Mouse (Mus musculus) forebrain, embryonic 13.5 days (tissue): ENCODE measurements at regions not wholly inside any gene's neighbourhood (a gene's known extent, or its start where the extent isn't known, plus 50 kb on each side); places are given as distances from the start of the nearest gene placed in this dataset.

Source experiments
- ATAC-seq: fragments of 200-750 bp; cut with Nextera tagmentation; 2 replicates; pipeline ENCODE4 v1.8.0; 2017
- H3K27ac ChIP-seq: fragments of 300-500 bp; sonication (generic); 2 replicates; pipeline ENCODE4 v1.5.1; 2015; ENCODE audit warnings: inconsistent platforms, mild to moderate bottlenecking, moderate library complexity
- H3K27me3 ChIP-seq: fragments of 300-500 bp; sonication (generic); 2 replicates; pipeline ENCODE4 v1.6.1; 2015; ENCODE audit warnings: mild to moderate bottlenecking, inconsistent platforms
- H3K36me3 ChIP-seq: fragments of 300-500 bp; sonication (generic); 2 replicates; pipeline ENCODE4 v1.6.1; 2015; ENCODE audit warnings: mild to moderate bottlenecking, inconsistent platforms; ENCODE audit not compliant: poor library complexity, severe bottlenecking
- H3K4me1 ChIP-seq: fragments of 300-500 bp; sonication (generic); 2 replicates; pipeline ENCODE4 v1.6.1; 2015; ENCODE audit warnings: inconsistent platforms
- H3K4me2 ChIP-seq: fragments of 300-500 bp; sonication (generic); 2 replicates; pipeline ENCODE4 v1.6.1; 2015; ENCODE audit warnings: inconsistent platforms, mild to moderate bottlenecking, moderate library complexity
- H3K4me3 ChIP-seq: fragments of 300-500 bp; sonication (generic); 2 replicates; pipeline ENCODE4 v1.5.1; 2015; ENCODE audit warnings: mild to moderate bottlenecking, inconsistent platforms
- H3K9ac ChIP-seq: fragments of 300-500 bp; sonication (generic); 2 replicates; pipeline ENCODE4 v1.6.1; 2015; ENCODE audit warnings: mild to moderate bottlenecking, inconsistent platforms
- H3K9me3 ChIP-seq: fragments of 300-500 bp; sonication (generic); replicated peaks from 2 replicates; pipeline ENCODE4 v1.6.1; 2016; ENCODE audit warnings: inconsistent platforms
- WGBS: fragments of 180-500 bp; shearing (Covaris S2); methylation state at CpG from one replicate; pipeline ENCODE4 v1.1.7; 2015; 5-methylcytosine and 5-hydroxymethylcytosine counted together

DNA sequence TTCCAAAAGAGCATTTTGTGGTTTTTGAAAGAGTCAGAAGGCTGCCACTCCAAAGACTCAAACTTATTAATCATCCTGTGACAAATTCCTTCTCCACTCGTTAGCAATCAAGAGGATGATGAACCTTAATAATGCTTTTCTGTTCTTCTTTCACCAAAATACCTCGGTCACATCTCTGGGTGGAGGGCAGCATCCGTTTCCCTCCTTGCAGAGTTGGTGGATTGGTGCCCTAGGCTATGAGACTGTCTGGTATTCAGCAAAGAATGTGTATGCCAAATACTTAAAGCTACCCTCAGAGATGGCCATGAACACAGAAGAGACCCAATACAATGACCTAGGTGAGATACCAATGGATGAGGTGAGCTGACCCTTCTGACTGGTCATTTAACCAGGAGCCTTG, 226.6 kb downstream of the Agtpbp1 start:
- WGBS, result 63% methylated on average over 3 of the region's 3 CpGs

DNA sequence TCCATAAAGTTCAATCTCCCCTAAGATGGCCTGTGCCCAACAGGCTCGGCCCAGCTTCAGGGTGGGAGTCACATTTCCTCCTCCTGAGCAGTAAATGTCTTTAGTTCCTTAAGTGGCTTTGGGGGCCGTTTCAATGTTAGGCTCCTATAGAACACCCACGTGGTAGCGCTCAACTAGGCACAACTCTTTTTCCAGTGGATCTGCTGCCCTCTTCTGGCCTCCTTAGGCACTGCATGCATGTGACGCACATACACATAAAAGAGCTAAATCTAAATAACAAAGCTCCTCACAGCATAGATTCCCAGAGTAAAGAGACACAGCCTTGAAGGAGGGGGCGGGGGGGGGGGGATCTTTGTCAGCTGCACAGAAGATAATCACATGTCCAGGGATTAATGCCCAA, 233.6 kb downstream of the Agtpbp1 start:
- no peak for ATAC-seq
- no peaks in the 10 kb centered on the region for H3K9me3 ChIP-seq
- H3K36me3 ChIP-seq, result no peaks in the 10 kb centered on the region
- WGBS, result 59% methylated on average over 6 of the region's 6 CpGs
- no peak overlapping the region for H3K27ac ChIP-seq
- H3K9ac ChIP-seq, result no peak overlapping the region
- H3K4me2 ChIP-seq, result no peak overlapping the region
- H3K27me3 ChIP-seq, result no peaks in the 10 kb centered on the region
- no peaks in the 10 kb centered on the region for H3K4me1 ChIP-seq
- H3K4me3 ChIP-seq, result no peak overlapping the region

More for the DNA sequence above, 226.6 kb downstream of the Agtpbp1 start:
- Histone ChIP-seq H3K4me3 (no peak overlapping the region), H3K9me3 (no peaks in the 10 kb centered on the region), H3K36me3 (no peaks in the 10 kb centered on the region), H3K27me3 (no peaks in the 10 kb centered on the region), H3K4me1 (no peaks in the 10 kb centered on the region), H3K27ac (no peak overlapping the region), H3K4me2 (no peak overlapping the region), H3K9ac (no peak overlapping the region)
- ATAC-seq, result no peak

GRCm38 (mm10) chr13:59350613-59351150, 234.3 kb downstream of the Agtpbp1 start:
- WGBS, result 78% methylated on average over 7 of the region's 7 CpGs
- Histone ChIP-seq H3K9ac (no peak overlapping the region), H3K9me3 (no peaks in the 10 kb centered on the region), H3K4me1 (no peaks in the 10 kb centered on the region), H3K4me3 (no peak overlapping the region), H3K27ac (no peak overlapping the region), H3K4me2 (no peak overlapping the region), H3K36me3 (no peaks in the 10 kb centered on the region), H3K27me3 (no peaks in the 10 kb centered on the region)
- no peak for ATAC-seq

GRCm38 (mm10) chr13:59348510-59348909, 236.5 kb downstream of the Agtpbp1 start:
- no peak for ATAC-seq
- H3K4me1 ChIP-seq, result no peaks in the 10 kb centered on the region
- no peak overlapping the region for H3K4me3 ChIP-seq
- H3K4me2 ChIP-seq, result no peak overlapping the region
- H3K9me3 ChIP-seq, result no peaks in the 10 kb centered on the region
- no peaks in the 10 kb centered on the region for H3K27me3 ChIP-seq
- no peak overlapping the region for H3K9ac ChIP-seq
- no peak overlapping the region for H3K27ac ChIP-seq
- no peaks in the 10 kb centered on the region for H3K36me3 ChIP-seq

- ATAC-seq, result no peak
- Histone ChIP-seq H3K4me1 (no peaks in the 10 kb centered on the region), H3K9ac (no peak overlapping the region), H3K4me2 (no peak overlapping the region), H3K27ac (no peak overlapping the region), H3K9me3 (no peaks in the 10 kb centered on the region), H3K27me3 (no peaks in the 10 kb centered on the region), H3K36me3 (no peaks in the 10 kb centered on the region), H3K4me3 (no peak overlapping the region)
- 88% methylated on average over 13 of the region's 13 CpGs for WGBS
Measured at GRCm38 (mm10) chr13:59341871-59342270, 243.2 kb downstream of the Agtpbp1 start.

DNA sequence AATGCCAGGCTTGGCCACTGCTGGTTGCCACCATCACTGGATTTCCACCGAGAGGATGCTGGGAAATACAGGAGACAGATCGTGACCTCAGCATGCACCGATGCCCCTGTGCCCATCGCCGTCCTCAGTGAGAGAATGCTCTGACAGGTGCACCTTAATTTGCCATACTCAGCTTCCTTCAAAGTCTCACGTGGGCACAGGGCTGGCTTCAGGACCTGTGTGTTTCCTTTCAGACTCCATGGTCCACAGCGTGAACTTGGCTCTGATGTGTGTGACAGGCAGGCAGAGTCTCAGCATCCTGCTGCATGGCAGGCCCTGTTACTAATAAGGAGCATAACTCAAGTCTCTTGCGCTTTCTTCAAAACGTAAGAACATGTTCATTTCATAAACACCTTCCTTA, 246.6 kb downstream of the Agtpbp1 start:
- H3K4me3 ChIP-seq, result no peak overlapping the region
- H3K27ac ChIP-seq, result no peak overlapping the region
- H3K36me3 ChIP-seq, result no peaks in the 10 kb centered on the region
- no peaks in the 10 kb centered on the region for H3K4me1 ChIP-seq
- WGBS, result 94% methylated on average over 9 of the region's 9 CpGs
- ATAC-seq, result no peak
- H3K9ac ChIP-seq, result no peak overlapping the region
- no peak overlapping the region for H3K4me2 ChIP-seq
- H3K27me3 ChIP-seq, result no peaks in the 10 kb centered on the region
- no peaks in the 10 kb centered on the region for H3K9me3 ChIP-seq

DNA sequence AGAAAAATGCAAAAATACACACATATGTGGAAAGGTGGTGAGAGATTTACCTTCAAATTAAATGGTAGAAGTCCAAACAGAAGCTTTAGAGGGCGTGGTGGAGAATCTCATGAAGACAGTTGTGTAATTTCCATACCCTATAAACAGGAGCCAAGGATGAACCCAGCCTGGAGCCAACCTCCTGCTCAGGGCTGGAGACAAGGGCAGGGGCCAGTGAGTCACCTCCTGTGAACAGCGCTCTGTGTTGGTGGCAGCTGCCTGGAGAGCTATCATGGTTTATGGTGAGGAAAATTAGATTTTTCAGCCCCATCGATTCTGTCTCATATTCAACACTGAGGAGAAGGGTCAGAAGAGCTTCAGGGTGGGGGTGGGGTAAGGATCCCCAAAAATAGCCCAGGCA, 261.1 kb downstream of the Agtpbp1 start:
- no peak overlapping the region for H3K4me3 ChIP-seq
- H3K4me1 ChIP-seq, result no peaks in the 10 kb centered on the region
- no peaks in the 10 kb centered on the region for H3K9me3 ChIP-seq
- no peak overlapping the region for H3K9ac ChIP-seq
- H3K36me3 ChIP-seq, result no peaks in the 10 kb centered on the region
- H3K27ac ChIP-seq, result no peak overlapping the region
- H3K4me2 ChIP-seq, result no peak overlapping the region
- no peak for ATAC-seq
- H3K27me3 ChIP-seq, result no peaks in the 10 kb centered on the region
- 83% methylated on average over 3 of the region's 3 CpGs for WGBS

- WGBS, result 55% methylated on average over 5 of the region's 5 CpGs
- H3K27me3 ChIP-seq, result no peaks in the 10 kb centered on the region
- H3K36me3 ChIP-seq, result no peaks in the 10 kb centered on the region
- no peak overlapping the region for H3K4me2 ChIP-seq
- H3K27ac ChIP-seq, result no peak overlapping the region
- no peaks in the 10 kb centered on the region for H3K9me3 ChIP-seq
- ATAC-seq, result no peak
- no peaks in the 10 kb centered on the region for H3K4me1 ChIP-seq
- H3K9ac ChIP-seq, result no peak overlapping the region
- no peak overlapping the region for H3K4me3 ChIP-seq
Measured at GRCm38 (mm10) chr13:59323441-59323840, 261.6 kb downstream of the Agtpbp1 start.

- Histone ChIP-seq H3K27me3 (no peaks in the 10 kb centered on the region), H3K9ac (no peak overlapping the region), H3K36me3 (no peaks in the 10 kb centered on the region), H3K4me2 (no peak overlapping the region), H3K4me1 (no peaks in the 10 kb centered on the region), H3K4me3 (no peak overlapping the region), H3K9me3 (no peaks in the 10 kb centered on the region), H3K27ac (no peak overlapping the region)
- 93% methylated on average over 5 of the region's 5 CpGs for WGBS
- ATAC-seq, result no peak
Measured at GRCm38 (mm10) chr13:59320261-59320660, 264.8 kb downstream of the Agtpbp1 start.

- no peak overlapping the region for H3K4me3 ChIP-seq
- no peaks in the 10 kb centered on the region for H3K36me3 ChIP-seq
- no peak overlapping the region for H3K4me2 ChIP-seq
- H3K27ac ChIP-seq, result no peak overlapping the region
- no peak for ATAC-seq
- H3K4me1 ChIP-seq, result no peaks in the 10 kb centered on the region
- H3K9ac ChIP-seq, result no peak overlapping the region
- H3K9me3 ChIP-seq, result no peaks in the 10 kb centered on the region
- no peaks in the 10 kb centered on the region for H3K27me3 ChIP-seq
- 70% methylated on average over 16 of the region's 16 CpGs for WGBS
Measured at GRCm38 (mm10) chr13:59317458-59318005, 267.5 kb downstream of the Agtpbp1 start.

- no peak for ATAC-seq
- H3K9me3 ChIP-seq, result no peaks in the 10 kb centered on the region
- WGBS, result 55% methylated on average over 3 of the region's 3 CpGs
Measured at GRCm38 (mm10) chr13:59315811-59316210, 269.2 kb downstream of the Agtpbp1 start.

DNA sequence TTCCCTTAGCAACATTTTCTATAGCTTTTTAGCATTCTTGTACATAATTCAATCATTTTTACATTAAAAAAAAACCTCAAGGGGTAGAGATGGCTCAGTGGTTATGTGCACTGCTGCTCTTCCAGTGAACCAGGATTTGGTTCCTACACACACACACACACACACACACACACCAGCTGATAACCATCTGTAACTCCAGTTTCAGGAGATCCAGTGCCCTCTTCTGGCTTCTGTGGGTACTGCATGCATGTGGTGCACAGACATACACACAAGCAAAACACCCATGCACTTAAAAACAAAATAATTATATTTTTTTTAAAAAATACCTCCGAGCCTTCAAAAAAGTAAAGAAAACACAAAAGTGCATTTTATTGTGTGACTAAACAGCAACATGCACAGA, 270.6 kb downstream of the Agtpbp1 start:
- Histone ChIP-seq H3K4me2 (no peak overlapping the region), H3K27me3 (no peaks in the 10 kb centered on the region), H3K36me3 (no peaks in the 10 kb centered on the region), H3K9me3 (no peaks in the 10 kb centered on the region), H3K27ac (no peak overlapping the region), H3K4me3 (no peak overlapping the region), H3K4me1 (no peaks in the 10 kb centered on the region), H3K9ac (no peak overlapping the region)
- ATAC-seq, result no peak
- WGBS, result 69% methylated on average over 1 of the region's 1 CpGs

More at GRCm38 (mm10) chr13:59315811-59316210, 269.2 kb downstream of the Agtpbp1 start:
- no peak overlapping the region for H3K9ac ChIP-seq
- H3K27ac ChIP-seq, result no peak overlapping the region
- H3K4me1 ChIP-seq, result no peaks in the 10 kb centered on the region
- no peaks in the 10 kb centered on the region for H3K36me3 ChIP-seq
- no peak overlapping the region for H3K4me2 ChIP-seq
- H3K4me3 ChIP-seq, result no peak overlapping the region
- no peaks in the 10 kb centered on the region for H3K27me3 ChIP-seq

GRCm38 (mm10) chr13:59313725-59314330, 271.2 kb downstream of the Agtpbp1 start:
- Histone ChIP-seq H3K4me3 (no peak overlapping the region), H3K4me2 (no peak overlapping the region), H3K9me3 (no peaks in the 10 kb centered on the region), H3K36me3 (no peaks in the 10 kb centered on the region), H3K9ac (no peak overlapping the region), H3K4me1 (no peaks in the 10 kb centered on the region), H3K27ac (no peak overlapping the region), H3K27me3 (no peaks in the 10 kb centered on the region)
- WGBS, result 84% methylated on average over 7 of the region's 7 CpGs
- ATAC-seq, result no peak
